Mouse (Mus musculus) gastrocnemius, adult 18-20 months (tissue): ENCODE measurements around the gene Cbs. TPM values are rescaled to one million over a fixed set of nuclear protein-coding genes. Genes with fewer than 3 reads are reported as not detected.

ENCODE experiments used
- DNase-seq: peaks from one replicate; pipeline ENCODE4 v3.0.0; 2021; ENCODE audit warnings: low spot score
- long read RNA-seq, 2 experiments: library from polyadenylated mRNA; stranded (forward); transcript quantifications; one replicate each; pipeline ENCODE4 v2.0.0; 2021
- total RNA-seq, 2 experiments: library from RNA; stranded (reverse); gene quantifications; 2 replicates each; pipeline ENCODE4 v1.2.3; 2021

Gene Cbs
- under 1 TPM; 0.66 to 0.69 TPM for total RNA-seq
- long read RNA-seq, experiment 1, partial matches to known transcripts = 0 of 1 reads
- long read RNA-seq, experiment 1, other reads (novel, unspliced or antisense) = 0 of 1 reads
- long read RNA-seq, experiment 2, partial matches to known transcripts = 0 of 2 reads
- long read RNA-seq, experiment 2, other reads (novel, unspliced or antisense) = 0 of 2 reads

DNA sequence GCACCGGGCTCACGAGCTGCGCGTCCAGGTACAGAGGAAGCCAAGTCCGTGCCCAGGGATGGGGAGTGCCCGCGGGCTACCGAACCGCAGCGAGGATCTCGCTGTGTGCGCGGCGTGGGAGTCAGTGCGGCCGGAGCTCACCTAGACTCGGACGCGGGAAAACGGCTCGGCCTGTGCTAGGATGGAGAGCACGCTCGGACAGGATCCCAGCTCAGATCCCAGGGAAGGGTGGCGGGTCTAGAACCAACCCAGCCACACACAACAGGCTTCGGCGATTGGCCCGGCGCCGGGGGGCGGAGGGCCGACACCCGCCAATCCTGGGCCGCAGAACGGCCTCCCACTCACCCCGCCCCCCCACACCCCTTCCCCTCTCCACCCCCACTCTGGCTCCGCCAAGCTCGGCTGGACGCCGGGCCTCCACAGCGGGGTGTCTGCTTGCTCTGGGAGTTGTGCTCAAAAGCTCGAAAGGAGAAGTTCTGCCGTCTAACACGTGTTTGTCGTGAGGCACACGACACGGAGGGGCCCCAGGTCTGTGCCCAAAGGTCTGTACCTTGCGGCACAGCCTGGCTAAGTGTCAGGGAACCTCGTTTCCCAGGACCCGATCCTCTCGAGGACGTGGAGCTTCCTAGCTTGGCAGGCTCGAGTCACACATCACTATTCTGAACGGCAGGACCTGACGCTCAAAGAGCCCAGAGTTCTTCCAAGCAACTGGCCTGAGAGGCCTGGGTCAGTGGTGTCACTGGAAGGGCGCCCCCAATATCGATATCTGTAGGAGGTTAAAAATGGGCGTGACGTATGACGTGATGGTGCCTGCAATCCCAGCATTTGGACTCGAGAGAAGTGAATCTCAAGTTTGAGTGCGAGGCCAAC, at the start of gene Cbs:
TSS of gene Cbs (minus strand) at position 297 of the 870 bp plus-strand sequence.
- DNase-seq = peak; percentile 70

DNA sequence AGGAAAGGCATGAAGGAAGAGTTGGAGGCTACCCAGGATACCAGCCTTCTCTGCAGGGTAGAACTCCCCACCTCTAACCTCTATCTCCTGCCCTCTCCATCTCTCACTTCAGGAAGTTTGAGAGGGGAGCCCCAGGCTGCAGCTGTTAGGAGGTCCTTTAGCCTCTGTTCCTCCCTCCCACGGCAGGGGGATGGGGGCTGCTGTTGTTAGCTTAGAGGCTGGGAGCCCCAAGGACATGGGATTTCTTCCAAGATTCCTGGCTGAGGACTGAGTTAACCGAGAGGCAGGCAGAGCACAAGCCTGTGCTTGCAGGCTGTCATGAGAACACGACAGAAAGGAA, 49.2 kb upstream of the Cbs start:
- no peak for DNase-seq

DNA sequence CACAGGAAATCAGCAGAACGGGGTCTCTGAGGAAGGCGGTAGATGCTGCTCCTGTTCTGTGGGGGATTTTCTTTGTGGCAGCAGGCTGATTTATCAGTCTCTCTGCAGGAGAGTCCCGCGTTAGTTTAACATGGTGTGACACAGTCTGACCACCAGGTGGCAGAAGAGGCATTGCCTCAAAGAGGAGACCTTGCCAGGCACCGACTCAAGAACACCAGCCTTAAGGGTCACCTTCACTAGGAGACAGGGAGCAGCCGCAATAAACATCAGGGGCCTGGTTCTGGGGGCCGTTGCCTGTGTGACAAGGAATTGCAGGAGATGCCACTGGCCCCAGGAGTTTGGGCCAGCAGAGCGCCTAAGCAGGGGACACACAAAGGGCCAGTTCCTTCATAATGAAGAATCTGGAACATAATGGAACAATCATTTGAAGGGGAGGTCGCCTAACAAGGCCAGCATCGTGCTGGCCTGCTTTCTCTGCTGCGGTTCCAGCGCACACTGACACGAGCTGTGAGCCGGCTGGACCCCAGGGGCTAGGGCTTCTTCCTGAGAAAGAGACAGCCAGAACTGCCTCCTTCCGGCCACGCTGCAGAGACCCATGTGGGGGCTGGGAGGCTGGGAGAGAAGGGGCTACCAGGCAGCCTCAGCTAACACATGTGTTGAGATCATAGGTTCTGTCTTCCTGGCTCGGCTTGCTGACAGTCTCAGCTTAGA, 48.6 kb upstream of the Cbs start:
- peak; percentile 91 for DNase-seq

DNA sequence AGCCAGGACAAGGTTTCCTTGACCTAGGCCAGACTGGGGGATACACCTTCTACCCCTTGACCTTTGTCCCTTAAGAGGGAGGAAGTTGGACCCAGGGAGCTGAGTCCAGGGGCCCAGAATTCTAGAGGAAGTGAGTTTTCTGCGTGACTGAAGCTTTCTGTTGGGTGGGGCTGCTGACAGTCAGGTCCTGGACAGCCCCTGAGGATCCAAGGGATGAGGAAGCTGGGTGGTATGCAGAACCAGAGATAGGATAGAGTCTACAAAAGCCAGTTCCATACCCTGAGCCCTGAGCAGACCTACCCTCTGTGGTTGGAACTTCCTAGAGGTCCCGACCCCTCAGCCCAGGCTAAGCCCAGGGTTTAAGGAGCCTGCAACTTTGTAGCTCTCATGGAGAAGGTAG, 43.4 kb upstream of the Cbs start:
- DNase-seq = no peak

DNA sequence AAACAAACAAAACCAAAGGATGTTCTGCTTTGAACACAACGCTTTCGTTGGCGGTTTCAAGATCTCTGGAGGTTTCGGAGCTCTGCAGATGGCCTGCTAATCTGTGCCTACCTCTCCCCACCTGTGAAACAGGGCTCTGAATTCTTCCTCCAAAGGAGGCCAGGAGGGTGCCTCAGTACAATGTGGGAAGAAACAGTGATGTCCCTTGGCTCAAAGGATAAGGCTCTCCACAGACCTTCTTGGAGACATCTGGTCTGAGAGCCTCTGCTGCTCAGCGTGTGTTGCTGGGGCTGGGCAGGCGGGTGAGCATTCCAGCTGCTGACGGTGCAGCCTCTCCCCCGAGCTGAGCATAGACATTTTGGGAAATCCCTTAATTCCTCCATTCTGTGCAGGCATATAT, 40.5 kb upstream of the Cbs start, which contains the start of gene Cryaa:
TSS of gene Cryaa (plus strand) at position 301 of the 400 bp plus-strand sequence.
- no peak for DNase-seq

DNA sequence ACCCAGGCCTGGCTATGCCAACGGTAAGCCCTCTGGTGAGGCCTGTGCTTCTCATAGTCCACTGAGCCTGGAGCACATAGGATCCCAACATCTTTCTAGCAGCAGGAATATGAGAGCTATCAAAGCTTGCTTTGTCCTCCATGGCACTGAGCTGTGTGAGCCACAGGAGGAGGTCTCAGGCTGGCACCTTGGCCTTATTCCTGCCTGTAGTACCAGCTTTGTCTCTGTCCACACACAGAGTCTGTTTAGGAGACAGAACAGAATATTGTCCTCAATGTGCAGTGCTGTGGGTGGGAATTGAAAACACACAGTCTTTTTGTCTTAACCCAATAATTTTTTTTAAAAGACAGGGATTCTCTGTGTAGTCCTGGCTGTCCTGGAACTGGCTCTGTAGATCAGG, 37.4 kb upstream of the Cbs start:
- DNase-seq = no peak

DNA sequence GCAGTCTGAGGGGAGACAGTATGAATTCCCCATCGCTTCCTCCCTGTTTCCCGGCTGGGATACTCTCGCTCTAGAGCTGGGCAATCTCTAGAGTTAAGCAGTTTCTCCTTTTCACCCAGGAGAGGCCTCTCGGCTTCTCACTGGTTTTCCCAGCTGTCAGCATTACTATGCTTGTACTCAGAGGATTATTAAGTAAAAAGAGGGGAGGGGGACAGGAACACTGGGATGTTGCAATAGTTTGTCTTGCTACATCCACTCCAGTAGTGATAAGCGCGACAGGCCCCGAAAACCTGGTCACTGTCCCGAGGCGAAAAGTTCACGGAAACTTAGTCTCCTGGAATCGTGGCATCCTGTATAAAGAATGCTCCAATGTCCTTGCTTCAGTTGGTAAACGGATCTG, 35.2 kb upstream of the Cbs start:
- no peak for DNase-seq

DNA sequence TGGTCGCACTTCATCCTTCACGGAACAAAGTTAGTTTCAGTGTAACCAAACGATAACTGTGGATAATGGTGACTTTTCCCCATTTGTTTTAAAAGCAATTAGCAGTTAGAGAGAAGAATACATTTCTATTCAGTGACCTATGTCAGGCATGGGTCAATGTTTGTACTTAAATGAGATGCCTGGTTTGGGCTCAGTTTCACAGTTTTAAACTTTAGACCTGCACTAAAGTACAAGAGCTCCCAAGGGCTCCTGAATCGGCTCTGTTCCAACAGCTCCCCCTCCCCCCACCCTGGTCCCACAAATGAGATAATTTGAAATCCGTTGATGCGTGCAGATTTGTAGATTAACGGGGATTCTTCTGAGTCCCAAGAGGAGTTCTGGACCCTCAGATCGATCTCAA, 34.7 kb upstream of the Cbs start:
- DNase-seq = no peak

DNA sequence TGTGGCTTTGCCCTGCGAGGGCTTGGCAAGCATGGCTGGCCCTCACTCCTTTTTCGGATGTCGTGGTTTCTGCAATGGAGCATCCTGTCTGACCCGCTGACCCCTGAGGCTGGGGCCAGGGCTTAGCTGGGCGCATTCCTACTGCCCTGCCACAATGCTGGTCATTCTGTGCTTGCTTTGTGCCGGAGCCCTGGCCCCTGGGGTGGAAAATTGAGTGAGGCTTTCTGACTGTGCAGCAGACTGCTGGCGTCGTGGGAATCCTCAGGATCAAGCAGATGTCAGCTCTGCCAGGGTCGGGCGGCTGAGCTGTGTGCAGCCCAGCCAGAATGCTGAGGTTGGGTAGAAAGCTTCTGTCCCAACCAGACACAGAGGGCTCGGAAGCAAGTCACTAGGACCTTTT, 33.1 kb upstream of the Cbs start:
- no peak for DNase-seq

DNA sequence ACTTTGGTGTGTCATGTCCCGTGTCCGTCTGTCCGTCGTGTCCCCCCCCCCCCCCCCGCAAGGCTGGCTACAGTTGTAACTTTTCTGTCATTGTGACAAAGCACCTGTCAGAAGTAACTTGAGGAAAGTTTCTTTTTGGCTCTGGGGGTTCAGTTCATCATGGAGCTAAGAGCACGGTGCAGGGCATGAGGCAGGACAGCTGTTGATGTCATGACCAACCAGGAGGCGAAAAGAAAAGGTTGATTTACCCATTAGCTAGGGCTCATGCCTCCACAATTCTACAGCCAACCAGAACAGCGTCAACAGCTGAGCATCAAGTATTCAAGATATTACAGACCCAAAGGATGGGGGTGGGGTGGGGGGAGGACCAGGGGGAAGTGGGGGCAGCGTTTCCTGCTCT, 31.3 kb upstream of the Cbs start:
- DNase-seq = no peak

DNA sequence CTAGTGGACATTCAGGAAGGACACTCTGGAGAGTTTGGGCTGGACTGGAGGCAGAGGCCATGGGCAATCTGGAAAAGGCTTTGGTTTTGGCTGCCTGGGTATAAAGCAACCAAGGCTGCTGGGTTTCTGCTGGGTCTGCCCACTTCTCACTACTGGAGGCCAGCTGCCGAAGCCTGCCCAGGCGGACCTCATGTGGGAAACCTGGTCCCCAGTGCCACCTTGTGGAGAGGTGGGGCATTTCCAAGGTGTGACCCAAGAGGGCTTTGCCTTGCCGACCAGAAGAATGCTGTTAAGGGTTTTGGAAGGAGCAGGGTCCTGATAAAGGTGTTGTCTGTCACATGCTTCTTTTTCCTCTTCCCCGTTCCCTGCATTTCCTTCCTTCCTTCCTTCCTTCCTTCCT, 27.7 kb upstream of the Cbs start:
- peak; percentile 80 for DNase-seq

DNA sequence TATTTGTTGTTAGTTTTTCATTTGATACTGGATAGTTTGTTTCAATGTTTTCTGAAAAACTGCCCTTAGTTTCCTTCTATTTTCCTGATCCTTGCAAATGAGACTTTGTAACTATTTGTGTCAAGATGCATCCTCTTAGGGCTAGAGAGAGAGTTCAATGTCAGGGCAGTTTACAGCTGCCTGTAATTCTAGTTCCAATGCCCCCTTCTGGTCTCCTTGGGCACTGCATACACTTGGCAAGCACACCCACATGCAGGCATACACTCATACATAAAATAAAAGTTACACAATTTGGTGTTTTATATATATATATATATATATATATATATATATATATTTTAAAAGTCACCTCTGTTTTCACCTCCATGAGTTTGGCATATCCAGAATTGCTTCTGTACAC, 25.8 kb upstream of the Cbs start:
- DNase-seq = no peak

DNA sequence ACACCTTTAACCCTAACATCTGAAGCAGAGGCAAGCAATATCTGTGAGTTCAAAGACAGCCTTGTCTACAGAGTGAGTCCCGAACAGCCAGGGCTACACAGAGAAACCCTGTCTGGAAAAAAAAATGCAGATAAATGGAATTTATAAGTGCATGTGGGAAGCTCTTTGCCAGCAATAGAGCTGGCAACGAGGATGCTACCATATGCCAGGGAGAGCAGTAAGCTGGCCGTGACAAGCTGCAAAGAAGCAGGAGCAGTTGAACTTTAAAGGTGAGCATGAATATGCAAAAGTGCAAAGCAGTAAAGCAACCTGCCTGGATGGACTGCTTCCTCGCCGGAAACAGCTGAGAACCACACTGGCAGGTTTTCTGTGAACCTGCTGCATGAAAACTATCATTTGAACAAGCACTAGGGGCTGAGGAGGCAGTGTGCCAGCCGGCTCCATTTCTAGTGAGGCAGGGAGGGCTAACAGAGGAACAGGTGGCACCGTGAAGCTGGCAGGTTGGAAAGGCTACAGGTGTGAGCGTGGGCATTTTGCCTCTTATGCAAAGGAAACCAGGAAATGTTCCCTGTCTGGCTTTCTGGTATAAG, 23.7 kb upstream of the Cbs start:
- no peak for DNase-seq

DNA sequence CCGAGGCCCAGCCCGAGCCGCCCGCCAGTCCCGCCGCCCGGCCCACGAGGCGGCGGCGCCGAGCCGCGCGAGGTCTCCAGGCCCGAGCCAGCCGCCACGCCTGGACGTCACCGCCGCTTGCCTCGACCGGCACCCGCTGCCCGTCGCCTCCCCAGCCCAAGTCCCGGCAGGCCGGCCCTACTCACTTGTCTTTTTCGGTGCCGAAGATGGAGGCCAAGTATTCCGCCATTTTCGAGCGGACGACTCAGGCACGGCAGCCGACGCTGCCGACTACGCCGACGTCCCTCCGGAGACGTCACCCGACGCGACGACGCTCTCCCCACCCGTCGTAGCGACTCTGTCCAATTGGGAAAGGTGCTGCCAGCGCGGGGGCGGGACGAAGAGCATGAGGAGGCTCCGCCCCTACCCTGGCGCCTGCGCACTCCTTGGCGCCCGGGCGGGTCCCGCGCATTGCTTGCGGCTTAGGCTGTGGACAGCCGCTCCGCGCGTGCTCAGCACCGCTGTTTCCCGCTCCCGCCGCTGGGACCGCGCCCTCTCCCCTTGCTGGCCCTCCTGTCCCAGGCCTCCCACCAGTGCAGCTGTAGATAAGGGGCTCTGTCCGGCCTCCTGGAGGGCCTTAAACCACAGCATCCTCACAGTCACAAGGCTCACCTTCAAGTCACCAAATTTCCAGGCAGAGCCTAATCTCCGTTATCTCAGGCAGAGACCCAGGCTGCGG, 21.6 kb upstream of the Cbs start, which contains the start of gene U2af1:
TSS of gene U2af1 (minus strand) at position 425 of the 718 bp plus-strand sequence.
- DNase-seq = peak; percentile 98

DNA sequence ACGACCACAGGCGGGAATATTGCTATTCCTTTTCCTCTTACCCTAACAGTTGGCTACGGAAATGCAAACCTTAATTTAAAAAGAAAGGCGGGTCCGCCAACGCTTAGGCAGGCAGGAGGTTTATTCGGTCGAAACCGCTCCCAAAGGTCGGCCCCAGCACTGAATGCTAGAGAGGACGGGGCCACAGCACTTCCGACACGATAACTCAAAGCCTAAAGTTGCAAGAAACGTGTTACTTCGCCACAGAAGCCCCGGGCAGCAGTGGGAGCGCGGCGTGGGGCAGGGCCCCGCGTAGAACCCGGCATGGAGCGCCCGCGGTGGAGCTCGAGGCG, 21.1 kb upstream of the Cbs start:
- no peak for DNase-seq

DNA sequence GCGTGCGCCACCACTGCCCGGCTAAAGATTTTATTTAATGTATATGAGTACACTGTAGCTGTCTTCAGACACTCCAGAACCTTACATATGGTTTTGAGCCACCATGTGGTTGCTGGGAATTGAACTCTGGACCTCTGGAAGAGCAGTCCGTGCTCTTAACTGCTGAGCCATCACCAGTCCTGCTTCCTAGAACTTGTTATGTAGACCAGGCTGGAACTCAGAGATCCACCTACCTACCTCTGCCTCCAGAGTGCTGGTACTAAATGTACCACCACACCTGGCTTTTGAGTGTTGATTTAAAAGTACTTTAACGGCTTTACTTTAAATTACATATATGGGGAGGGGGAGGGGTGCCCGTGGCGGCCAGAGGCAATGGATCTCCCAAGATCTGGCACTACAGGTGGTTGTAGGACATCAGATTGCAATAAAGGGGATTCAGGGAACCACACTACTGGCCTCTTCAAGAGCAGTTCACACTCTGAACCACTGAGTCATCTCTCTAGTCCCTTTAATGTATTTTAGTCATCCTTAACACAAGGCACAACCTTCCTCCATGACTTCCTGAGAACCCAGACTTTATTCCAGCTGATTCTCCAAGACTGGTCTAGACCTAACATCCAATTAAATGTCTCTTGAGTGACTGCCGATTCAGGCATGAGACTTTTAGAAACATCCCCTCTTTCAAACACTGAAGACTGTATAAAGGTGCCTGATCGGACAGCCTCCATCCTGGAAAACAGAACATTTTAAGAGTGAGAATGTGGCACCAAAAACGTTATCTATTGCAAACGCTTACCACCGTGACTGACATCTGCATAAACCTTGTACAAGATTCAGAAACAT, 20.3 kb upstream of the Cbs start:
- DNase-seq = no peak

DNA sequence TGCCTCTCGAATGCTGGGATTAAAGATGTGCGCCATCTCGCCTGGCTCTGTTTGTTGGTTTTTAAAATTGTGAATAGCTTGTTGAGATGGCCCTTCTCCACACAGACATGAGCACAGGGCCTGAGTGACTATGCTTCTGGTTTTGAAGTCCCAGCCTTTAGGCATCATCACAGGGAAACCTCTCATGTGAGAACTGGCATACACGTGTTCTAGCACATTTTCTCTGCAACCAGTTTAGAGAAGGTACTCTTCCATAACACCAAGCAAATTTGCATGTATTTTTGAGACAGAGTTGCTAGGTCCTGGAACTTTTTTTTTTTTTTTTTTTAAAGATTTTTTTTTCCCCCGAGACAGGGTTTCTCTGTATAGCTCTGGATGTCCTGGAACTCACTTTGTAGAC, 19.6 kb upstream of the Cbs start:
- DNase-seq = no peak

DNA sequence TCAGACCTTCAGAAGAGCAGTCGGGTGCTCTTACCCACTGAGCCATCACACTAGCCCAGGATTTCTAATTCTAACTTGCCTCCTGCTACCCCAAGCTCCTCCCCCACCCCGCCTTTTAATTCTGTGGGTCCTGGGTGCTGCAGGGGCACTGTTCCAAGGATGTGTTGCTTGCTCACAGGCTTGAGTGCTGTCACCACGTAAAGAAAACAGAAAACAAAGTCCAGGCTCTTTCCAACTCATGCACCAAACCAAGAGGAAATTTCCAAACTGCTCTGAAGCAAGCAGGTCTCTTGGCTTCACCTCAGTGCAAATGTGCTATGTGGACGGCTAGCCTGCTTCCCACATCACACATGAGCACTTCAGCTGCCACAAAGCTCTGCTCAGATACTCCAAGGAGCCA, 18.3 kb upstream of the Cbs start:
- DNase-seq = no peak

DNA sequence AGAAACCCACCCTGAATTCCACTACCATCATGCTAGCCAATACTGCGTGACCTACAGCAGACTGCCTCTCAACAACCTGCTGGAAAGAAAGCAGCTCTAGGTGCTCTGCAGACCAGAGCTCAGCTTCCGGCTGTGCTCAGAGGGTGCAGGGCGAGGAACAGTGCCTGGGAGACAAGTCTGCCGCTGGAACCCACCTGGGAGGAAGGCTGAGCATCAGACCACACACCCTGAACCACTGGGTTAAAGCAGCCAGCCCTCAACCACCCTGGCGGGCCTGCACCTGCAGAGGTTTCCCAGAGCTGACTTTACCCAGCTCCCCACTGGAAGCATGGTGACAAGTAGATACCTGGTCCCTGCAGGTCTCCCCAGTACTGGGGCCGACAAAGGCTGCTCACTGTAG, 16.2 kb upstream of the Cbs start:
- DNase-seq = no peak

DNA sequence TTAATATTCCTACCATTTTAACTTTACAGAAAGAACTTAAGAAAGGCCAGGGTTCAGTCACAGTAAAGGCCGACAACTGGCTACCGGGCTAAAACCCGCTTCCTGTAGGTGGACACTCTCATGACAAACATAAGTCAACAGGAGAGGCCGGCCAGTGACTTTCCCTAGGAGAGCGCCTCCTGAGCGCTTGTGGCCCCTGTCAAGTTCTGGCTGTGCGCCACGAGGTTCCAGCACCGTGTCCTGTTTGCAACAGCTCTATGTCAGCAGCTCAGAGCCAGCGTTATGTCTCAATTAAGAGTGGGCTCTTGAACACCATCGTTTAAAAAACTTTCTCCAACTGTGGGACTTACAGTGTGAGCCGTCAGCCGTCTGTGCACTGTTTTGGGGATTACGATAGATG, 15.1 kb upstream of the Cbs start:
- DNase-seq = no peak
